Mouse (Mus musculus): ENCODE data around the gene Tex2. TPM values are rescaled to one million over a fixed set of nuclear protein-coding genes. Genes with fewer than 3 reads are reported as not detected.

Tex2 gene
- total RNA-seq, 2 experiments from 2014 or later = 70.3 to 76.1 TPM

DNA sequence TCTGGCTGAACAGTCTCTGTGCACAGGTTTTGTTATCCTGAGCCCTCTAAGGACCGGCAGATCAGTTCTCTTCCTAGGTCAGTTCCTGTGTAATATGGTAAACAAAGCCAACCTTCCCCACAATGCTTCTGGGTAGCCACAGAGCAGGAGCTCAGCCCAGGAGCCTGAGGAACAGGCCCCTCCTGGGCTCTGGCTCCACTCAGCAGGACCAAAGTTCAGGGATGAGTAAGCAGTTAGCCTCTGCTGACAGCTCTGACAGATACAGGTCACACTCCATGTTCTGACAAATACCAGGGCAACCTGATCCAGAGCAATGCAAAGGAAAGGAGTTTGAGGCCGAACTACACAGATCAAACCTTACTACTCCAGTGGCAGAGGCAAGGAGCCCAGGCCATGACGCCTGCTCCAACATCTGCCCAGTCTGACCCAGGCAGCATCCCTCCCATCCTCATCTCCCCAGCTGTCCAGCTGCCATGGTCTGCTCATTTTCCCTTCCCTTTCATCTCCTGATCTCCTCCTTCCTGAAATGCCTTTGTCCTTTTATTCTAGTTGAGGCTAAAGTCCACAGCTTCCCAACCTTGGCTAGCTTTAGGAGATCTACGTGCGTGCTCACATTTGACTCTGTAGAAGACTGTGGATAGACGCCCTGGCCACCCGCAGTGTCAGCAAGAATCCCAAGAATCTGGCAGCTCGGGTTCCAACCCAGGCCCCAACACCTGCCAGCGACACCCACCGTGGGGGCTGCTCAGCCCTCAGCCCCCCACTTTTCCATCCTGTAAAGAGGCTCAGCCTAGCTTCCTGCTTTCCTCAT lies 57.2 kb downstream of the Tex2 start:
- intact Hi-C loops (cut with DNase I) = no loop called here
- DNase-seq = no peak

DNA sequence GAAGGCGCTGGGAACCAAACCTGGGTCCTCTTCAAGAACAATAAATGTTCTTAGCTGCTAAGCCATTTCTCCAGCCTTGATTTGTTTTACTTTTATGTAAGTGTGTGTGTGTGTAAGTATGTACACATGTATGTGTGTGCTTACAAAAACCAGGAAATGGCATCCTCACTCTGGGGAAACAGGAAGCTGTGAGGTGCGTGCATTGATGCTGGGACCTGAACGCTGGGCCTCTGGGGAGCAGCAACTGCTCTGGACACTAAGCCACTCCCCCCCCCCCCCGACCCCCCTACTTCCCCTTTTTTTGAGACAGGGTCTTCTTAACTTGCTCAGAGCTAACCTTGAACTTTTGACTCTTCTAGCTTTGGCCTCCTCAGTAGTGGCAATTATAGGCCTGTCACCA lies 62.8 kb downstream of the Tex2 start:
- no peak for DNase-seq
- intact Hi-C loops (cut with DNase I) = no loop called here

DNA sequence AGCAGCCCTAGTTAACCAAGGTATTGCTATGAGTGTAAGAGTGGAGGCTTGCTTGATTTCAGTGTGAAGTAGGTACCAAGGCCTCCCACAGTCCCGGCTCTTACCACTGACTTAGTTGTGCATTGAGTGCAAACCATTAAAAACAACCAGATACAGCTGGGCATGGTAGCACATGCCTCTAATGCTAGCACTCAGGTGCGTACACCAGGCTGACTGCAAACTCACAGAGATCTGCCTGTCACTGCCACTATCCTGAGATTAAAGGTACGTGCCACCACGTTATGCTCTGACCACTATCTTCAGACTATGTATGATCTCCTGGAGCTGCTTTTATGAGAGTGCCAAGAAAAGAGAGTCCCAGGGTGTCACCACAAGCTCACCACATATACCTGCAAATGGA lies 67.1 kb downstream of the Tex2 start:
- intact Hi-C loops (cut with DNase I) = no loop called here
- no peak for DNase-seq

GRCm38 (mm10) chr11:106544916-106545315 lies 68.3 kb downstream of the Tex2 start:
- intact Hi-C loops (cut with DNase I) = no loop called here
- no peak for DNase-seq

DNA sequence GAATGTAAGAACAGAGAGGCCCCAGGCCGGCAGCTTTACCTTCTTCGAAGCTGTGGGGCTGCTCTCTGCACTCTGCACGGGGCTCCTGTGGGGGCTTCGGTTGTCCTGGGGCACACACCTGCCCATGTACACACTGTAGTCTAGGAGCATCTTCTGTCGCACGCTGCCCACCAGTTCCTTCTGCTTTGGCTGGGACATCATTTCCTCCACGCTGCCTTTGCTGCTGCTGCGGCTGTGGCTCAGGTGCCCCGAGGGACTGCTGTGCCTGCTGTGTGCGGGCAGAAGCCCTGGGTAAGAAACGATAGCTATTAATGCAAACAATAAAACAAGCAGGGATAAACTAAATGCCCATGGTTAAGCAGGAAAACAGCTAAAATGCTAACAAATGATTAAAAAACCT lies 69.1 kb downstream of the Tex2 start:
- intact Hi-C loops (cut with DNase I) = no loop called here

GRCm38 (mm10) chr11:106543006-106543405 lies 70.2 kb downstream of the Tex2 start:
- no peak for DNase-seq
- intact Hi-C loops (cut with DNase I) = no loop called here

More for the DNA sequence above, 69.1 kb downstream of the Tex2 start:
- no peak for DNase-seq

GRCm38 (mm10) chr11:106542385-106542784 lies 70.8 kb downstream of the Tex2 start:
- intact Hi-C loops (cut with DNase I) = no loop called here
- DNase-seq = no peak

GRCm38 (mm10) chr11:106540506-106541268 lies 72.5 kb downstream of the Tex2 start:
- DNase-seq = no peak
- intact Hi-C loops (cut with DNase I) = no loop called here

- DNase-seq = no peak
- intact Hi-C loops (cut with DNase I) = no loop called here
Observed at GRCm38 (mm10) chr11:106536253-106536912, 76.8 kb downstream of the Tex2 start.

GRCm38 (mm10) chr11:106535660-106536252 lies 77.5 kb downstream of the Tex2 start:
- no peak for DNase-seq
- intact Hi-C loops (cut with DNase I) = no loop called here

- DNase-seq = no peak
Observed at GRCm38 (mm10) chr11:106532248-106532790, 80.9 kb downstream of the Tex2 start.

DNA sequence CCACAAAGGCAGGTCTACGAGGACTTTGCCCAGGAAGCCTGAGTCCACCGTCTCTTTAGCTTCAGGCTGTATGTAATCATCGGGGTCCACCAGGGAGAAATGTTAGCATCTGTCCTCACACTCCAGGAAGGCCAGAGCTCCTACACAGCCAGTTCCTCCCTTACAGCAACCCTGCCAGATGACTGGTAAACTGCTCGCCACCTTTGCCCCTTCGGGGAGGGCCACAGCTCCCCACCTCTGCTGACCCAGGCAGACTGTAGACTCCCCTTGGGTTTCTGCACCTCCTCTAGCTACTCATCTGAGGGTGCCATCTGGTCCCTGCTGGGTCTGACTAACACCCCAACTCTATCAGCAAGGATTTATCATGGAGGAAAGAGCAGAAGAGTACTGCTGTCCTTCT lies 83.4 kb downstream of the Tex2 start:
- no peak for DNase-seq
- intact Hi-C loops (cut with DNase I) = no loop called here

More at GRCm38 (mm10) chr11:106532248-106532790, 80.9 kb downstream of the Tex2 start:
- intact Hi-C loops (cut with DNase I) = no loop called here

DNA sequence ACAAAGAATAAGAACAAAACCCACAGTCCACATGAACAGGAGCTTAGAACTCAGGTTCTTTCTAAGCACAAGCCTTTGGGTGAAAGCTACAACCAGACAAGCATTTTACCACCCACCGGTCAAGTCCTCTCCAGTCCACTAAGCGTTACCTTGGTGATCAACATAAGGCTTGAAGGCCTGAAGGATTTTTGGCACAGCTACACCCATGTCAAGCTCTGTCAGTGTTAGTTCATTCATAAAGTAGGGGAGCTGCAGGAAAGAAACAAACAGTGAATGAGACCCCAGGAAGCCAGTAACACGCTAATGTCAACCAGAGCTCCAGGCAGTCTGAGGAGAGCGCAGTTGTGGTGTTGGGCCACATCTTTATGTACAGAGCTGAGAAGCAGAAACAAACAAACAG lies 84.1 kb downstream of the Tex2 start:
- intact Hi-C loops (cut with DNase I) = no loop called here
- peak; percentile 13 for DNase-seq

- intact Hi-C loops (cut with DNase I) = no loop called here
- DNase-seq = no peak
Observed at GRCm38 (mm10) chr11:106527926-106528325, 85.3 kb downstream of the Tex2 start.

DNA sequence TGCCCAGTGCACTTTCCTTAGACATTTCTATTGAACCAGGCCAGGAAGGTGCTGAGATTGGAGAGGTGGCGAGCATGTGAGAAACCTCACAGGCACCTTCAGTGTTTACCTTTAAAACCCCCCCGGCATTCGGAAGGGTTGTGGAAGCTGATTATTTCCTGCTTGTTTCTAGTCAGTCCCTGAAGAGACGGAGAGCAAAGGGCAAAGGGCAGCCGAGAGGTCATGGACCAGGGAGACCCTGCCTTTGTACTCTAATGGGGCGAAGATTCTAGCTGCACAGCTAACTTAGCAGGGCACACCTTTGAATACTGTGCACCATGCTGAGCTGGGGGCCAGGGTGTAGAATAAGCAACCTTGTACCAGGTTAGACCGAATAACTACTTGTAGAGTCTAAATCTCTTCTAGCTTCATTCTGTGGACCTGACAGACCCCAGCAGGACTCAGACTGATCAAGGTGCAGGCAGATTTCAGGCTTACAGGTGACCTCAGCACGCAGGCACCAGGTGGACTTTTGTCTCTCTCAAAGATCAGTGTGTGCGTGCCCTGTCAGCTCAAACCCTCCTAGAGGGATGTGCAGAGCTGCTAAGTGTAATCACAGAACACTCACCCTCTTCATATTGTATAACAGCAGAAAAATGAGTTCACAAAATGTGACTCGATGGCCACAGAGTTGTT lies 85.9 kb downstream of the Tex2 start:
- intact Hi-C loops (cut with DNase I) = no loop called here

GRCm38 (mm10) chr11:106522538-106522937 lies 90.7 kb downstream of the Tex2 start:
- intact Hi-C loops (cut with DNase I) = no loop called here
- DNase-seq = no peak

More for the DNA sequence above, 85.9 kb downstream of the Tex2 start:
- no peak for DNase-seq

DNA sequence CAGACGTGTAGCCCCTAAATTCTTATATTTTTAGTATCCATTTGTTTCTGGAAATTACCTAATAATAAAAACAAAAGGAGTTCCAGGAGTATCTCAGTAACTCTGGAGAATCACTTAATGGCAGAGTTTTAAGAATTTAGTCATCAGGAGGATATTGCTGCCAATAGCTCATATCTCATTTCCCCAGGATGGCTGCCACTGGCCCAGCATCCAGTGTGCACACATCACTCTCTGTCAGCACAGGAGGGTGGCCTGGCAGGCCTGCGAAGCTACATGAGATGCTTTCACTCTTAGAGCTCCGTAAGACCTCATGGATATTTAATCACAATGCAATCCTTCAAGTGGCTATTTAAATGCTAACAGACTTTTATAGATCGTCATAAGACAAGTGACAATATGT lies 91.6 kb downstream of the Tex2 start:
- DNase-seq = no peak
- intact Hi-C loops (cut with DNase I) = no loop called here

GRCm38 (mm10) chr11:106520404-106520803 lies 92.8 kb downstream of the Tex2 start:
- no peak for DNase-seq
- intact Hi-C loops (cut with DNase I) = no loop called here

DNA sequence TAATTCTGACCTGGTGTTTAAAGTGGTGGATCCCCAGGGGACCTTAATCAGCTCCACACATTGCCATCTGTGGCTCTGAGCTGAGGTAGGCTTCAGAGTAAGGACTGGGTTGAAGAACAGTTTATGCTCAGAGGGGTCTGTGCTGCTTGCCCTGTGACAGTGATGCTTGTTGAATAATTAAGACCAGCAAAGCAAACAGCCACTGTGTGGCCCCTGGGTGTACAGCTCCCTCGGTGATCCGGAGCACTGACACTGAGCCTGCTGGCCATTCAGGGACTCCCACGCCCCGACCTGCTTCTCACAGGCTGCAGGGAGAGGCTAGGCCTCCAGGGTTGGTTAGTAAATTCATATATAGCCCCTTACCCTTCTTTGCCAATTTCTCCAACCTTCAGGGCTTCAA lies 93.7 kb downstream of the Tex2 start:
- intact Hi-C loops (cut with DNase I) = no loop called here
- DNase-seq = no peak

DNA sequence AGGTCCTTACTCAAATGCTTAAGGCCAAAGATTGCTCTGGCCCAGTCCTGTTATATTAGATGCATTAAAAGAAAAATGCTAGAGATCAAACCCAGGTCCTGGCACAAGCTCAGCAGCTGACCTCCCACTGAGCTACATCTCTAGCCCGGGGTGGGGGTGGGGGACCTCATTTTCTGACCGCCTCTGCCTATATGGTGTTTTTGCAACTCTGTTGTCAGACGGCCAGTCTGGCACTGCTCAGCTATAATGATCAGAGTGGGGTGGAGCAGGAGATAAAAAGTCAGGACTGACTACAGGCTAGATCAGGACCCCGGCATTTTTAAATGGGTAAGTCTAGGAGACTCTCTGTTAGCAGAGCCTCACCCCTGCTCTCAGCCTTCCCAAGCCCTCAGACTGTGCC lies 94.8 kb downstream of the Tex2 start:
- intact Hi-C loops (cut with DNase I) = no loop called here
- DNase-seq = no peak
